Mouse (Mus musculus): ENCODE measurements around the gene Plek.
"Not testable (repeated sequence)": the region's sequence is repeated elsewhere in the genome, so short reads cannot be mapped to it uniquely, and the experiment has no call there.

Plek gene

GRCm38 (mm10) chr11:17051545-17052475 lies at the start of gene Plek, which contains the start of gene Cnrip1:
TSS of gene Plek (minus strand) at chr11:17052381.
TSS of gene Cnrip1 (plus strand) at chr11:17051586.
- DNase-seq: peak in 1 of 2 experiments; percentile 8

GRCm38 (mm10) chr11:17086106-17086505 lies 33.9 kb upstream of the Plek start:
- DNase-seq: no peak

DNA sequence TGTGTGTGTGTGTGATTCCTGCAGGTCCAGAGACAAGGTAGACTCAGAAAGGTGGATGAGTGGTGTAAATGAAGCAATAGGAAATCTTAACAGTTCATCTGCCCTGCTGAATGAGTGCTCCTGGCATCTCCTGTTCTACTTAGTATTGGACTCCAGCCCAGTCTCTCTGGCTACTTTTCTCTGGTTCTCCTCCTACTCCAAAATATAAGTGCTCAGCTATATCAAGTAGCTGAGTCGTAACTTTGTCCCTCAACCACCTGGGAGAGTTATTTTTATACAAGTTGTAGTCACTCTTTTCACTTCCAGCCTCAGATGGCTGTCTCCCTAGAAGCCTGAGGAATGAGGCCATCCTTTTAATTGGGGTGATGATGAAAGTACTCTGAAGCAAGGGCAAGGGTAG lies 31.7 kb upstream of the Plek start:
- DNase-seq: no peak

DNA sequence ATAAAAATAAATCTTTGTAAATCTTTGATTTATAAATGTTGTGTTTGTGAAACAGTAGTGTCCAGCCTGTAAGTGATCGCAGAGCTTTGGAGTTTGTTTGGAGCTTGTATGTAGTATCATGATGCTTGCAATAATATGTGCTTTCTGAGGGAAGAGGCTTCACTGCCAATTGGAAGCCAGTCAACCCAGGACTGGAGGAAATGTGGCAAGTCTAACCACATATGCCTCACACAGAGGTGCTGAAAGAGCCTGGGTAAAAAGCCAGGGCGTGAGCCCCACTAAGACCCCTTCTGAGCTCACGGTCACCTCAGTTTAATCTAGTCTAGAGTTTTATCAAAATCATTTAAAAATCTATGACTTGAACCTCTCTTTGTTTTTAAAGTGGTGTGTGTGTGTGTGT lies 31.3 kb upstream of the Plek start:
- DNase-seq: no peak

- no peak for DNase-seq
These were observed 30.8 kb upstream of the Plek start for GRCm38 (mm10) chr11:17082953-17083352.

GRCm38 (mm10) chr11:17082086-17082485 lies 29.9 kb upstream of the Plek start:
- no peak for DNase-seq

DNA sequence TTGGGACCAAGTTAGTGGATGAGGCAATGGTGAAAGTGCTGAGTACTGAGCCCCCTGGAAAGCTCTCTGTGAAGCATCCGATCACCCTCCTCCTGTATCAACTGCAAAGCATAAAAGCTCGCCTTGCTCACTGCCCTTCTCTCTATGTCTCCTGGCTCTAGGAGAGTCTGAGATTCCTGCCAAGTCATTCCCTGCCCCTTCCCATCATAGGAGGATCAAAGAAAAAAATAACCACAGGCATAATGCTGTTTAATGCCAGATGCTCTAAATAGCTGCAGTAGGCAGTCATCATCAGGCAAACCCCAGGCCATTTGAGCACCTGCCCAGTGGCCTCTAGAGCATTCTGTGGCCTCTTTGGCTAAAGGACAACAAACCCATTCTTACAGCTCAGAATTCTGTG lies 23.5 kb upstream of the Plek start:
- no peak for DNase-seq

GRCm38 (mm10) chr11:17069360-17069759 lies 17.2 kb upstream of the Plek start:
- not testable (repeated sequence) for DNase-seq

- no peak for DNase-seq
These were observed 382 bp upstream of the Plek start for GRCm38 (mm10) chr11:17052476-17053049.

GRCm38 (mm10) chr11:17045806-17046205 lies 6.4 kb downstream of the Plek start:
- DNase-seq: no peak

DNA sequence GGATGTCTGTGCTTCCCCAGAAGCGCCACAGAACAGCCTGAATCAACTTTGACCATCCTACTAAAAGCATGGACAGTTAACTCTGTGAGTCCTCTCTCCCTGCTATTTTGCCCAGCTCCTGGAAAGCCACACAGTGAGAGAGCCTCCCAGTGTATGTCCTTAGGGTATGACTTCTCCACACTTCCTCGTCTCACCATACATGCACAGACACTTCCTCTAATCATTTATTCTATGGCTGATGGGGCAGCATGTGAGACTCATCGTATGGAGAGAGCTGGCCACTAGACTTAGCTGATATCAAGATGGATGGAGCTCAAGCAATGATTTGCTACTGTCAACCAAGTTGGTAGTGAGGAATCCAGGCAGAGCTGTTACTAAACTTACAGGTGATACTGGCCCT lies 28.2 kb downstream of the Plek start:
- no peak for DNase-seq

DNA sequence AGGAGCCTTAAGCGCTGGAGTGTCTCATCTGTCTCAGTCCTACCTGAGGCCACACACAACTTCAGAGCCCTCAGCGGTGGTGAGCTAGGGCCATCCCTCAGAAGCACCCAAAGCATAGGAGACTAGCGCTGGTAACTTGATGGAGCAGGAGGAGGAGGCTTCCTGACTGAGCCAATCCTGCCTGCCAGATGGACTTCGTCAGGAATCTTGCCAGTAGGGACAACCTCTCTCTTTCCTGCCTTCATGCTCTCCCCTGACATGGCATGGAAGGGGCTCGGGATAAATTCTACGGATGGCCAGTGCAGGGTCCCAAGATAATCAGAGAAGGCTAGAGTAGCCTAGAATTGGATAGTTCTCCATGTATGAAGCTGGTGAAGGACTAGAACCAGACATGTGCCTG lies 29.0 kb downstream of the Plek start:
- DNase-seq: no peak

GRCm38 (mm10) chr11:17019328-17019727 lies 32.9 kb downstream of the Plek start:
- DNase-seq: no peak

DNA sequence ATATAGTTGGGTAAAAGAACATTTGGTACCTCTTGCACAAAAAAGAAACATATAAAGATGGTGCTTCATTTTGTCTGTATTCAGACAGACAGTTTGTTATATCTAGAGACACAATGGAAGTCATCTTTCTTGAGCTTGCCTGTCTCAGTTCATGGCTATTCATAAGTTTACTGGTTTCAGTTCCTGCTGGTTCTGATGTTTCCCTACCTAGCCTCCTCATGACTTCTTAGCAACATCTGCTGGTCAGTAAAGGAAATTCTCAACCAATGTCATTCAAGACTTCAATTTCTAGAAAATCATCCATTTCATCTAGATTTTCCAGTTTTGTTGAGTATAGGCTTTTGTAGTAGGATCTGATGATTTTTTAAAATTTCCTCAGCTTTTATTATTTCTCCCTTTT lies 39.2 kb downstream of the Plek start:
- no peak for DNase-seq

- no peak for DNase-seq
These were observed 43.7 kb downstream of the Plek start for GRCm38 (mm10) chr11:17008498-17008941.

DNA sequence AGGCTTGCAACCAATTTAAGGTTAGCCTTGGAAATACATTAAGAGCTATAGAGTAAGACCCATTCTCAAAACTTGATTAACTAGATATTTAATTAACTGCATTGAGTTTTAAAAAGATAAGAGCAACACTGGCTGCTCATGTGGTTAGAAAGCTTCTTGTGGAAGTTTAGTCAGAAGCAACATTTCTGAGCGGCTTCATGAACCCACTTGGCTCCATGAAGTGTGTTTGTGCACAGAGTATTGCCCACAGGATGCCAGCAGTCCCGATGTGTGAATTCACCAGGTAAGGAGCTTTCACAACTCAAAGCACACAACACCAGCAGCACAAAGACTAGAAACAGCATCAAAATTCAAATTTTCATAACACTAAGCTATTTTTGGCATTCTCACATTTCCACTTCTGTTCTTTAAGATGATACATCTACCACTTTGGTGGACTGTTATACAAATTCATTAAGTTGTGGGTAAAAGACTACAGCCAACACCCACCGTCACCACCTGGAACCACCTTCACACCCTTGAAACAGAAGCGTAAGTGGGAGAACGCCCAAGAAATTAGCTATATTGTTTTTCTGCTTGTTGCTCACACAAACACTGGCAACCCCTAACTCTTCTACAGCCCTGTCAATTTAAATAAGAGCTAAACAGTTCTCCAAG lies 44.5 kb downstream of the Plek start:
- DNase-seq: no peak

GRCm38 (mm10) chr11:17006526-17006925 lies 45.7 kb downstream of the Plek start:
- not testable (repeated sequence) for DNase-seq

DNA sequence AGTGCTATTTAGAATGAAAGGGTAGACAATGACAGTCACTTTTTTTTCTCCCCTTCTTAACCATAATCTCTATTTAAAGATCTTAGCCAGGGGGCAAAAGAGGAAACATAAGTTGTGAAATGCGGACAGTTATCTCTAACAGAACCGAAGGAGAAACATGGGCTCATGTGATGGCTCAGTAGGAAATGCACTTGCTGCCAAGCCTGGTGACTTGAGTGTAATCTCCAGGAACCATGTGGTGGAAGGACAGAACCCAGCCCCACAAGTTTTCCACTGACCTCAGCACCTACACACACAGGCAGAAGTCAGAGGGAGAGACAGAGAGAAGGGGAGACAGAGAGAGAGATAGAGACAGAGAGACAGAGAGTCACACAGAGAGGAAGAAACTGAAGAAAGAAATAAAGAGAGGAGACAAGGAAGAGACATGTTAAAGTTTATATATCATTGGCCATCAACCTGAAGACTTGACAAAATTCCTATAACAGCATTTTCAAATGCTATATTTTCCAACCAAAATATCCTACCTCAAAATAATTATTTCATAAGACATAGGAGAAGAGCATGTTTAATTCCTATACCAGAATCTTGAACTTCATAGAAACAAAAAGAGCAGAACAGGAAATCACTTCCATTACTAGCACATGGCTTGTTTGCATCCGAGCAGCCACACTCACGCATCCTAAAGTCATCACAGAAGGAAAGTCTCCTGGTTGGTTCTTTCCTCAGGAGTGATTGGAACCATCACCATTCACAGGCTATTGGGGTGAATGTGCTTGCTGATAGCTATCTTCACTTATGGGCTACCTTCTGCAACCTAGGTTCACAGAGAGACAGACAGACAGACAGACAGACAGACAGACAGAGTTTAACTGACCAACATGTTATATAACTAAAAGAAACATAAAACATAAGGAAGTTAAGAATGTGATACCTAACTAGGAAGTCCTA lies 47.0 kb downstream of the Plek start:
- DNase-seq: no peak

GRCm38 (mm10) chr11:17003757-17004156 lies 48.4 kb downstream of the Plek start:
- no peak for DNase-seq

GRCm38 (mm10) chr11:17002739-17003373 lies 49.3 kb downstream of the Plek start:
- DNase-seq: no peak

- no peak for DNase-seq
These were observed 51.5 kb downstream of the Plek start for GRCm38 (mm10) chr11:17000353-17001334.

Data from thymus, adult 18-20 months (tissue).